Mouse (Mus musculus) MEL (cell line): ENCODE data around the gene Mmel1. TPM values are rescaled to one million over a fixed set of nuclear protein-coding genes. Genes with fewer than 3 reads are reported as not detected.

Experiments
- DNase-seq: peaks from one replicate; pipeline ENCODE4 v3.0.0; 2011; ENCODE audit warnings: low read depth, low spot score
- H3K27ac ChIP-seq: 2 replicates; pipeline ENCODE4 v1.5.1; 2012; ENCODE audit warnings: low read depth, mild to moderate bottlenecking, control low read depth, low read length, moderate library complexity; ENCODE audit not compliant: control insufficient read depth
- H3K27me3 ChIP-seq, 2 experiments: fragments of 150-350 bp in 1 of 2; sonication (generic) in 1 of 2; 2 replicates each; pipeline ENCODE4 v1.6.1; 2012; ENCODE audit warnings: low read length in 2 of 2, mild to moderate bottlenecking in 2 of 2, improper control_type of control experiment in 1 of 2, moderate library complexity in 1 of 2; ENCODE audit not compliant: insufficient read depth in 2 of 2, control insufficient read depth in 1 of 2
- H3K36me3 ChIP-seq, 2 experiments: 2 replicates each; pipeline ENCODE4 v1.6.1; 2012 to 2014; ENCODE audit warnings: low read length in 2 of 2, improper control_type of control experiment in 1 of 2, inconsistent platforms in 1 of 2, mild to moderate bottlenecking in 1 of 2; ENCODE audit not compliant: insufficient read depth in 2 of 2, control insufficient read depth in 1 of 2
- H3K4me1 ChIP-seq, 2 experiments: fragments of 150-350 bp in 1 of 2; sonication (generic) in 1 of 2; 2 replicates each; pipeline ENCODE4 v1.6.1; 2012; ENCODE audit warnings: low read length in 2 of 2, improper control_type of control experiment in 1 of 2, mild to moderate bottlenecking in 1 of 2; ENCODE audit not compliant: insufficient read depth in 2 of 2, control insufficient read depth in 1 of 2
- H3K4me3 ChIP-seq, 2 experiments: fragments of 150-350 bp in 1 of 2; sonication (generic) in 1 of 2; 2 replicates each; pipeline ENCODE4 v1.5.1; 2012; ENCODE audit warnings: low read depth in 2 of 2, low read length in 2 of 2, mild to moderate bottlenecking in 2 of 2, moderate library complexity in 2 of 2, control low read depth in 1 of 2, improper control_type of control experiment in 1 of 2; ENCODE audit not compliant: control insufficient read depth in 1 of 2, insufficient read depth in 1 of 2
- H3K79me2 ChIP-seq: 2 replicates; pipeline ENCODE4 v1.6.1; 2012; ENCODE audit warnings: mild to moderate bottlenecking, low read length, moderate library complexity; ENCODE audit not compliant: control insufficient read depth, poor library complexity, insufficient read depth
- H3K9ac ChIP-seq: 2 replicates; pipeline ENCODE4 v1.6.1; 2012; ENCODE audit warnings: low read depth, mild to moderate bottlenecking, control low read depth, low read length, moderate library complexity; ENCODE audit not compliant: control insufficient read depth, poor library complexity, severe bottlenecking
- H3K9me3 ChIP-seq: fragments of 150-350 bp; sonication (generic); replicated peaks from 2 replicates; pipeline ENCODE4 v1.6.1; 2012; ENCODE audit warnings: mild to moderate bottlenecking, low read length, improper control_type of control experiment, moderate library complexity; ENCODE audit not compliant: insufficient read depth
- CHD2 ChIP-seq: IDR thresholded peaks from 2 replicates; pipeline ENCODE4 v1.6.1; 2011; ENCODE audit warnings: low read length, improper control_type of control experiment
- GABPA ChIP-seq: IDR thresholded peaks from 2 replicates; pipeline ENCODE4 v1.6.1; 2012; ENCODE audit warnings: low read depth, mild to moderate bottlenecking, inconsistent platforms, low read length, improper control_type of control experiment, moderate library complexity
- GATA1 ChIP-seq: IDR thresholded peaks from 2 replicates; pipeline ENCODE4 v1.6.1; 2011; ENCODE audit warnings: low read depth, low read length, improper control_type of control experiment
- KAT2A ChIP-seq: conservative IDR thresholded peaks from 2 replicates; pipeline ENCODE4 v1.6.1; 2012; ENCODE audit warnings: low read depth, low read length, improper control_type of control experiment, inconsistent platforms
- MAFK ChIP-seq: IDR thresholded peaks from 2 replicates; pipeline ENCODE4 v1.6.1; 2011; ENCODE audit warnings: low read depth, mild to moderate bottlenecking, low read length, improper control_type of control experiment, borderline replicate concordance
- MAX ChIP-seq: IDR thresholded peaks from 2 replicates; pipeline ENCODE4 v1.6.1; 2011; ENCODE audit warnings: low read length, improper control_type of control experiment
- MAZ ChIP-seq: IDR thresholded peaks from 2 replicates; pipeline ENCODE4 v1.6.1; 2012; ENCODE audit warnings: low read depth, mild to moderate bottlenecking, inconsistent platforms, low read length, improper control_type of control experiment
- MXI1 ChIP-seq: IDR thresholded peaks from 2 replicates; pipeline ENCODE4 v1.6.1; 2011; ENCODE audit warnings: mild to moderate bottlenecking, low read depth, low read length, improper control_type of control experiment
- MYB ChIP-seq: IDR thresholded peaks from 2 replicates; pipeline ENCODE4 v1.6.1; 2011; ENCODE audit warnings: mild to moderate bottlenecking, low read depth, low read length, improper control_type of control experiment
- NRF1 ChIP-seq: IDR thresholded peaks from 2 replicates; pipeline ENCODE4 v1.6.1; 2014; ENCODE audit warnings: low read depth, mild to moderate bottlenecking, inconsistent platforms, low read length, improper control_type of control experiment, moderate library complexity; ENCODE audit not compliant: poor library complexity, insufficient read depth, severe bottlenecking
- POLR2AphosphoS2 ChIP-seq: IDR thresholded peaks from 2 replicates; pipeline ENCODE4 v1.6.1; 2011; ENCODE audit warnings: low read length, improper control_type of control experiment
- RAD21 ChIP-seq: IDR thresholded peaks from 2 replicates; pipeline ENCODE4 v1.6.1; 2011; ENCODE audit warnings: mild to moderate bottlenecking, low read depth, low read length, improper control_type of control experiment
- SIN3A ChIP-seq: IDR thresholded peaks from 2 replicates; pipeline ENCODE4 v1.6.1; 2012; ENCODE audit warnings: low read length, improper control_type of control experiment, inconsistent platforms
- SMC3 ChIP-seq: IDR thresholded peaks from 2 replicates; pipeline ENCODE4 v1.6.1; 2011; ENCODE audit warnings: low read depth, low read length, improper control_type of control experiment
- TAL1 ChIP-seq: IDR thresholded peaks from 2 replicates; pipeline ENCODE4 v1.6.1; 2012; ENCODE audit warnings: mild to moderate bottlenecking, inconsistent platforms, low read length, moderate library complexity, mixed read lengths
- TBP ChIP-seq: IDR thresholded peaks from 2 replicates; pipeline ENCODE4 v1.8.0; 2011; ENCODE audit warnings: low read depth, low read length, improper control_type of control experiment
- TCF12 ChIP-seq: IDR thresholded peaks from 2 replicates; pipeline ENCODE4 v1.6.1; 2014; ENCODE audit warnings: low read depth, mild to moderate bottlenecking, inconsistent platforms, low read length, improper control_type of control experiment, moderate library complexity
- USF1 ChIP-seq: IDR thresholded peaks from 2 replicates; pipeline ENCODE4 v1.6.1; 2014; ENCODE audit warnings: low read depth, mild to moderate bottlenecking, inconsistent platforms, low read length, improper control_type of control experiment, moderate library complexity
- USF2 ChIP-seq, 2 experiments: IDR thresholded peaks; 2 replicates each; pipeline ENCODE4 v1.6.1; 2011 to 2012; ENCODE audit warnings: improper control_type of control experiment in 2 of 2, low read length in 2 of 2, borderline replicate concordance in 1 of 2, inconsistent platforms in 1 of 2, low read depth in 1 of 2, mild to moderate bottlenecking in 1 of 2; ENCODE audit not compliant: insufficient read depth in 1 of 2
- ZKSCAN1 ChIP-seq: IDR thresholded peaks from 2 replicates; pipeline ENCODE4 v1.6.1; 2012; ENCODE audit warnings: low read depth, mild to moderate bottlenecking, inconsistent platforms, low read length, improper control_type of control experiment, moderate library complexity
- ZMIZ1 ChIP-seq: IDR thresholded peaks from 2 replicates; pipeline ENCODE4 v1.6.1; 2012; ENCODE audit warnings: low read depth, mild to moderate bottlenecking, inconsistent platforms, low read length, improper control_type of control experiment, moderate library complexity
- ZNF384 ChIP-seq: IDR thresholded peaks from 2 replicates; pipeline ENCODE4 v1.6.1; 2012; ENCODE audit warnings: low read depth, mild to moderate bottlenecking, inconsistent platforms, low read length, improper control_type of control experiment
- polyA plus RNA-seq, 2 experiments: library from polyadenylated mRNA; stranded (reverse) in 1 of 2; unstranded in 1 of 2; fragments of >175 nt in 1 of 2; fragments of >200 nt in 1 of 2; gene quantifications; 2 replicates each; pipeline versions ENCODE4 v1.2.1 to v1.2.4; 2012; ENCODE audit warnings: low replicate concordance in 2 of 2, low read depth in 1 of 2; ENCODE audit not compliant: insufficient read length in 2 of 2, insufficient read depth in 1 of 2, missing spikeins in 1 of 2
- total RNA-seq: library from RNA; depleted of rRNA; stranded (reverse); fragments of 300-350 nt; gene quantifications from 2 replicates; pipeline ENCODE4 v1.2.3, GENCODE M21; 2012

Mmel1 gene
- total and polyA plus RNA-seq, 3 experiments = 0.07 to 0.08 TPM; not detected in 1

DNA sequence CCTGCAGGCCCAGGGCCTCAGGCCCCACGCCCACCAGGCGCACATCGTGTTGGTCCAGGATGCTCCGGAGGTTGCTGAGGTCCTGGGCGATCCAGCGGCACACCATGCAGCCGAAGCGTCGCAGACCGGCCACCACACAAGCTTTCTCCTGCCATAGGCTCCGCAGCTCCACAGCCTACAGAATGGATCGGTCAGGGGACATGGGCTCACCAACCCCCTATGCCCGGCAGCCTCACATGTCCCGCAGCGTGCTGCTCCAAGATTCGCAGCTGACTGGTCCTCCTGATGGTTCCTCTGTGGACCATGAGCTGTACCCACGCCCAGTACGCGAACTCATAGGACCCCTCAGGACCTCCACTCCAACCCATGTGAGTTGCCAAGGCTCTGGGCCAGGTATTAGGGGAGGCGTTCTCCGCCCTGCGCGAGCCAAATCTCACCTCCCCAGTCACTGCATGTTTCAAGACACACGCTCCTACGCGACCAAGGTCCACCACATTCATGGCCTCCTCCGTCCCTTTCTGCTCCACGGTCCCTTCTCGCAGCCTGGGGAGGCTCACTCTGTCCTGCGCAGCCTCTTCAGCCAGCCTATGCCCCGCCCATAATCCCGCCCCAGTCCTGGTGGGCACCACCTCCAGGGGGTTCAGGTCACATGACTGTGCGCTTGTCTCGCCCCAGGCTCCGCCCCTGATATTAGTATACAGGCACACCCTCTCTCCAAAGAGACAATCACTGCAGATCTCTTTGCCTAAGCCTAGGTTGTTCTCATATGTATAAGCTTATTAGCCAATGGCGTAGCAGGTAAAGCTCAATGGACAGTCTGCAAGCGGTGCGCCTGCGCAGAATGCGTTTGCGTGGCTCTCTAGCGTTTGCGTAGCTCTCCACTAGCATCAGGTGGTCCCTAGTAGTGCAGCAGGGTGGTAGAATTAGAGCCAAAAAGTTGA is 29.4 kb downstream of the Mmel1 start, which contains the start of gene Fam213b:
TSS of gene Fam213b (minus strand) at position 630 of the 941 bp plus-strand sequence.
- DNase-seq = no peak
- no peaks in the 10 kb centered on the region for H3K9me3 ChIP-seq
- no peaks in the 10 kb centered on the region for H3K79me2 ChIP-seq
- H3K36me3 ChIP-seq = no peaks in the 10 kb centered on the region
- no peak within 1 kb of the TSS for H3K4me3 ChIP-seq
- H3K27ac ChIP-seq = no peak within 1 kb of the TSS
- H3K4me1 ChIP-seq = no peaks in the 10 kb centered on the region
- no peak within 1 kb of the TSS for H3K9ac ChIP-seq
- H3K27me3 ChIP-seq = no peaks in the 10 kb centered on the region
- TF ChIP-seq USF1 = peak; percentile 40; the same call in 1 of the 2 replicates
- TF ChIP-seq ZKSCAN1 = no peak
- TF ChIP-seq GABPA = no peak
- no peak for TF ChIP-seq CHD2

DNA sequence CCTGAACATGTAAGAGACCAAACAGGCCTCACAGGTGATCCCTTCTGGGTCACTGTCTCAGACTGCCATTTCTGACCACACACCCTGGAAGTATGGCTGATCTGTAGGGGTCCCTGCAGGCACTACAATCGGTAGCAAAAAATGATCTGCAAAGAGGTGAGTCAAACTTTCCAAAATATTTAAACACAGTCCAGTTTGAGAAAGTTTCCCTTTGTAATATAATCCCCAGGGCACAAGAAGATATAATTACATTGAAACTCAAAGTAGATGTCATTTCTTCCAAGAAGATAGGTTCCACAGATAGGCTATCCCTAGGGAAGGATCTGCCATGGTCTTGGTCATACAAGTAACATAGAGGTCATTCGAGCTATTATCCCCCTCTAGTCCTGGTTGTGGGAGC is 33.0 kb downstream of the Mmel1 start:
- Histone ChIP-seq H3K9ac (no peak overlapping the region), H3K27ac (no peak overlapping the region), H3K36me3 (peaks cover 0 to 7% of the 10 kb centered on the region in 2 experiments; a peak in 2 of 4 replicates), H3K4me3 (no peak overlapping the region), H3K9me3 (no peaks in the 10 kb centered on the region), H3K4me1 (peaks cover 5% of the 10 kb centered on the region in 2 experiments; a peak in 3 of 4 replicates), H3K79me2 (0 out of 2 replicates have a peak, but pooled peaks cover 1% of the 10 kb centered on the region), H3K27me3 (no peaks in the 10 kb centered on the region)
- no peak for DNase-seq
- no peak for TF ChIP-seq ZMIZ1
- no peak for TF ChIP-seq SMC3
- no peak for TF ChIP-seq MAFK
- TF ChIP-seq POLR2AphosphoS2 = no peak
- no peak for TF ChIP-seq SIN3A
- no peak for TF ChIP-seq USF1
- no peak for TF ChIP-seq TAL1

DNA sequence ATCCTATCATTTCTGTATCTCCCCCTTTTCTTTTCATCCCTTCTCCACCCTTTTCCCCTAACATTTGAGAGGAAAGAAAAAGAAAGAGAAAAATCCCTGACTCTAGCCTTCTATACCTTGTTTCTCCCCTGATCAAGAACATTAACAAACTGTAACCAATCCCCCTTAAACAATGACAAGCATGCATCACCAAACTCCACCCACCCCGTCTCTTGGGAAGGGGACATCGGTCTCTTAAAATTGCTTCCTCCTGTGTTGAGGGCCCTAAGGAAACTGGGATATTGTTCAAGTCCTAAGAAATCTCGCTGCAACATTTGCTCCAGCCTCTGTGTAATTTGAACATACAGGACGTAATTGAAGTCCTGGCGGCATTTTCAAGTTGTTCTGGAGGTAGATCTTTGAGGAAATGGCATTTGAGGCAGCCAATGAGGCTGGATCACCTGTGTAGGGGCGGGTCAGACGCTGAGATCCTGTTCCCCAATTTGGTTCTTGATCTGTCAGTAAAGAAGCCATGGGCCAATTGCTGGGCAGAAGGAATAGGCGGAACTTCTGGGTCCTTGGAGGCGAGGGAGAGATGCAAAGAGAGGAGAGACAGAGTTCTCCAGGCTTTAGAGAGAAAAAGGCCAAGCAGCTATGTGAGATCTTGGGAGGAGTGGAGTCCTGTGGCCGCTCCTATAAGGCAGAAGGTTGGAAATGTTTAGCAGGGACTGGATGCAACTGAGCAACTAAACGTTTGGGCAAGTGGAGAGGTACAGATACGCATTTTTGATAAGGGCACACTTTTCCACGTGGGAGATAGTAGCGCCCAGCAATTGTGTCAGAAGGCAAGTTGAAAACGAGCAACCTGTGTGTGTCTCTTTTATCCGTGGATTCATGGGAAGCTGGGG is 35.0 kb downstream of the Mmel1 start:
- H3K4me1 ChIP-seq = peaks cover 5 to 14% of the 10 kb centered on the region in 2 experiments; a peak in 3 of 4 replicates
- peak overlapping the region; percentile 74 to 84 for H3K4me3 ChIP-seq
- peak overlapping the region; percentile 77 for H3K9ac ChIP-seq
- H3K36me3 ChIP-seq = peaks cover 0 to 7% of the 10 kb centered on the region in 2 experiments; a peak in 2 of 4 replicates
- 0 out of 2 replicates have a peak, but pooled peaks cover 1% of the 10 kb centered on the region for H3K79me2 ChIP-seq
- H3K27ac ChIP-seq = peak overlapping the region; percentile 72
- DNase-seq = peak; percentile 96
- no peaks in the 10 kb centered on the region for H3K27me3 ChIP-seq
- H3K9me3 ChIP-seq = no peaks in the 10 kb centered on the region
- TF ChIP-seq NRF1 (no peak), MAZ (peak; percentile 34; the same call in 1 of the 2 replicates), USF2 (IDR thresholded peaks at IDR 0.05; ENCODE audit: borderline replicate concordance in 1 of 2, insufficient read depth in 1 of 2, low read depth in 1 of 2, low read length in 2 of 2) (no peak), ZNF384 (no peak), RAD21 (no peak), GATA1 (peak; percentile 87), SIN3A (peak; percentile 55), TCF12 (0 out of 2 replicates have a peak, but pooled peaks have one; percentile 11), MYB (no peak), MAX (peak; percentile 81), KAT2A (no peak), TBP (peak; percentile 79), MXI1 (peak; percentile 91)
